Mouse (Mus musculus): ENCODE data around the gene Fam171a1. TPM values are rescaled to one million over a fixed set of nuclear protein-coding genes. Genes with fewer than 3 reads are reported as not detected.
A peak's percentile ranks its signal among the peaks of the same experiment; 100 is the strongest.
"Not testable (repeated sequence)": the region's sequence is repeated elsewhere in the genome, so short reads cannot be mapped to it uniquely, and the experiment has no call there.

Fam171a1 gene
- polyA plus RNA-seq, 2 experiments, result 1.7 to 2.4 TPM

DNA sequence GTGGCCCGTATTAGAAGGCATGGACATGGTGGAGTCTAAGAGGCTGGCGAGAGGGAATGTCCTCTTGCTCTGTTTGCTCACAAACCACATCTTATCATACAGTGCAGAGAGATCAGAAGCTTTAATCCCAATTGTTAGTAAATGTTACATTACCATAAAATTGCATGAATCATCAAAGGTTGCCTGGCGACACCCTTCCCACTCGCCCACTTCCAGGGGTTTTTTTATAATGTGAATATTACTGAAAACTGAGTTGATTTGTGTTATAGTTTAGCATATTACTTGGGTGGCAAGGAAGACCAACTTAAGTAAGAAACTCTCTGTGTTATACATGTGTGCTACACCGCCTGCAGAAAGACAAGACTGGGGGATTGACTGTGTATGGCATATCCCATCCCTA is 60.9 kb downstream of the Fam171a1 start:
- Histone ChIP-seq H3K27me3 (ENCODE audit: control insufficient read depth, insufficient read depth, low read length) (no peaks in the 10 kb centered on the region), H3K27ac (no peak overlapping the region), H3K9me3 (ENCODE audit: control insufficient read depth, low read length) (no peaks in the 10 kb centered on the region), H3K4me2 (ENCODE audit: low read depth) (no peak overlapping the region), H3K4me1 (replicated peaks; ENCODE audit: control insufficient read depth in 2 of 2, insufficient read depth in 2 of 2, low read length in 1 of 2) (no peaks in the 10 kb centered on the region), H3K9ac (replicated peaks) (no peak overlapping the region), H3K36me3 (replicated peaks; ENCODE audit: control insufficient read depth, insufficient read depth, low read depth) (no peaks in the 10 kb centered on the region), H3K4me3 (ENCODE audit: insufficient read depth in 1 of 2, low read depth in 2 of 2, low read length in 2 of 2) (no peak overlapping the region)
- ATAC-seq (ENCODE audit: insufficient read depth), result no peak
- no peak for DNase-seq (ENCODE audit: low read depth in 3 of 3, low spot score in 3 of 3)
- WGBS (ENCODE audit: insufficient replicate concordance), result 67% methylated on average over 5 of the region's 5 CpGs
- TF ChIP-seq EP300 (IDR thresholded peaks at IDR 0.05; ENCODE audit: low read depth) (no peak), CTCF (IDR thresholded peaks at IDR 0.05; ENCODE audit: low read depth) (no peak)

- TF ChIP-seq CTCF (IDR thresholded peaks at IDR 0.05; ENCODE audit: low read depth), result peak; percentile 48; the same call in 1 of the 2 replicates
- WGBS (ENCODE audit: insufficient replicate concordance), result 71% methylated on average over 4 of the region's 4 CpGs
Observed at GRCm38 (mm10) chr2:3175988-3176387, 62.0 kb downstream of the Fam171a1 start.

DNA sequence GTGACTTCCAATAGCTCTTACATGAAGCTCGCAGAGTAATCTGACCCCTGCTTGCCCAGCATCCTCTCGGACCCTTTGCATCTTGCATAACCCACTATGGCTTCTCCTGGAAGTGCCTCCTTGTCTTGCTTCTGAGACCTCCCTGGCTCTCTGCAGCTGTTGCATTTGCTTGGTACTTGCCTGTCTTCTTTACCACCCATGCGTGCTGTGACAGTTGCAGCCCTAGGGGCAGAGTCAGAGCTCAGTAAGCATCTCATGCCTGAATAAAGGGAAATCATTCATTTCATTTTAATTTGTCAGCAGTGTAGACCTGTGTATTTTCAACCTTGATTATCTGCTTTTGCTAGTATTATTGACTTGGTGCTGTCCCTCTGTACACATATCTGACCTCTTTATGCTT is 62.7 kb downstream of the Fam171a1 start:
- no peaks in the 10 kb centered on the region for H3K9me3 ChIP-seq (ENCODE audit: control insufficient read depth, low read length)
- no peaks in the 10 kb centered on the region for H3K27me3 ChIP-seq (ENCODE audit: control insufficient read depth, insufficient read depth, low read length)
- no peaks in the 10 kb centered on the region for H3K4me1 ChIP-seq (replicated peaks; ENCODE audit: control insufficient read depth in 2 of 2, insufficient read depth in 2 of 2, low read length in 1 of 2)
- WGBS (ENCODE audit: insufficient replicate concordance), result 66% methylated on average over 3 of the region's 3 CpGs
- ATAC-seq (ENCODE audit: insufficient read depth) (no peak), DNase-seq (ENCODE audit: low read depth in 3 of 3, low spot score in 3 of 3) (no peak)
- no peak overlapping the region for H3K27ac ChIP-seq
- H3K36me3 ChIP-seq (replicated peaks; ENCODE audit: control insufficient read depth, insufficient read depth, low read depth), result no peaks in the 10 kb centered on the region
- no peak overlapping the region for H3K9ac ChIP-seq (replicated peaks)
- H3K4me3 ChIP-seq (ENCODE audit: insufficient read depth in 1 of 2, low read depth in 2 of 2, low read length in 2 of 2), result no peak overlapping the region
- no peak overlapping the region for H3K4me2 ChIP-seq (ENCODE audit: low read depth)
- TF ChIP-seq EP300 (IDR thresholded peaks at IDR 0.05; ENCODE audit: low read depth) (no peak), CTCF (IDR thresholded peaks at IDR 0.05; ENCODE audit: low read depth) (no peak)

More at GRCm38 (mm10) chr2:3175988-3176387, 62.0 kb downstream of the Fam171a1 start:
- H3K9me3 ChIP-seq (ENCODE audit: control insufficient read depth, low read length); H3K36me3 ChIP-seq (replicated peaks; ENCODE audit: control insufficient read depth, insufficient read depth, low read depth); H3K9ac ChIP-seq (replicated peaks); H3K27me3 ChIP-seq (ENCODE audit: control insufficient read depth, insufficient read depth, low read length); H3K4me2 ChIP-seq (ENCODE audit: low read depth); DNase-seq (ENCODE audit: low read depth in 3 of 3, low spot score in 3 of 3); H3K4me1 ChIP-seq (replicated peaks; ENCODE audit: control insufficient read depth in 2 of 2, insufficient read depth in 2 of 2, low read length in 1 of 2); H3K27ac ChIP-seq; H3K4me3 ChIP-seq (ENCODE audit: insufficient read depth in 1 of 2, low read depth in 2 of 2, low read length in 2 of 2); ATAC-seq (ENCODE audit: insufficient read depth): not testable (repeated sequence)

GRCm38 (mm10) chr2:3180550-3180949 is 66.5 kb downstream of the Fam171a1 start:
- Histone ChIP-seq H3K27ac (no peak overlapping the region), H3K4me1 (replicated peaks; ENCODE audit: control insufficient read depth in 2 of 2, insufficient read depth in 2 of 2, low read length in 1 of 2) (no peaks in the 10 kb centered on the region), H3K9me3 (ENCODE audit: control insufficient read depth, low read length) (no peaks in the 10 kb centered on the region), H3K36me3 (replicated peaks; ENCODE audit: control insufficient read depth, insufficient read depth, low read depth) (no peaks in the 10 kb centered on the region), H3K4me3 (ENCODE audit: insufficient read depth in 1 of 2, low read depth in 2 of 2, low read length in 2 of 2) (no peak overlapping the region), H3K4me2 (ENCODE audit: low read depth) (no peak overlapping the region), H3K9ac (replicated peaks) (no peak overlapping the region), H3K27me3 (ENCODE audit: control insufficient read depth, insufficient read depth, low read length) (no peaks in the 10 kb centered on the region)
- ATAC-seq (ENCODE audit: insufficient read depth), result no peak
- 72% methylated on average over 4 of the region's 4 CpGs for WGBS (ENCODE audit: insufficient replicate concordance)
- TF ChIP-seq EP300 (IDR thresholded peaks at IDR 0.05; ENCODE audit: low read depth) (no peak), CTCF (IDR thresholded peaks at IDR 0.05; ENCODE audit: low read depth) (no peak)
- DNase-seq (ENCODE audit: low read depth in 3 of 3, low spot score in 3 of 3), result no peak

DNA sequence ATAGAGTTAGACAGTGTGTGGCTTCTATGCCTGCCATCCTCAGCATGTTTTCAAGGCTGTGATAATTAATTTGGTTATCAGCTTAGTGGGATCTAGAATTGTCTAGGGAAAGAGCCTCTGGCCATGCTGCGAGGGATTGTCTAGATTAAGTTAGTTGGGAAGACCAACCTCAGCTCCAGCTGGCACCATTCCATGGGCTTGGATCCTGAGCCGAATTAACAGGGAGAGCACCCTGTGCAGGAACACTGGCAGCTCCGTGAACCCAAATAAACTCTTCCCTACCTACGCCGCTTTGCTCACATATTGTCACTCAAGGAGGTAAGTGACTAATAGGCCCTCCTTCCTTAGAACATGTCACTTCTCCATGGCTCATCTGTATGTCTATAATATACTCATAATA is 69.6 kb downstream of the Fam171a1 start:
- DNase-seq (ENCODE audit: low read depth in 3 of 3, low spot score in 3 of 3) (no peak), ATAC-seq (ENCODE audit: insufficient read depth) (no peak)
- WGBS (ENCODE audit: insufficient replicate concordance), result 68% methylated on average over 5 of the region's 5 CpGs
- no peaks in the 10 kb centered on the region for H3K36me3 ChIP-seq (replicated peaks; ENCODE audit: control insufficient read depth, insufficient read depth, low read depth)
- no peak for TF ChIP-seq CTCF (IDR thresholded peaks at IDR 0.05; ENCODE audit: low read depth)
- TF ChIP-seq EP300 (IDR thresholded peaks at IDR 0.05; ENCODE audit: low read depth), result no peak
- peaks cover 0 to under 1% of the 10 kb centered on the region in 2 experiments; a peak in 1 of 4 replicates for H3K4me1 ChIP-seq (replicated peaks; ENCODE audit: control insufficient read depth in 2 of 2, insufficient read depth in 2 of 2, low read length in 1 of 2)
- H3K9ac ChIP-seq (replicated peaks), result no peak overlapping the region
- no peaks in the 10 kb centered on the region for H3K9me3 ChIP-seq (ENCODE audit: control insufficient read depth, low read length)
- no peak overlapping the region for H3K4me2 ChIP-seq (ENCODE audit: low read depth)
- H3K27ac ChIP-seq, result no peak overlapping the region
- H3K4me3 ChIP-seq (ENCODE audit: insufficient read depth in 1 of 2, low read depth in 2 of 2, low read length in 2 of 2), result no peak overlapping the region
- H3K27me3 ChIP-seq (ENCODE audit: control insufficient read depth, insufficient read depth, low read length), result no peaks in the 10 kb centered on the region

Measured in liver, embryonic 14.5 days (tissue).